Mouse (Mus musculus): ENCODE results near the gene Sv2b. TPM values are rescaled to one million over a fixed set of nuclear protein-coding genes. Genes with fewer than 3 reads are reported as not detected.

Gene Sv2b
- polyA plus RNA-seq, 1 experiment from 2014 or later, result 1.3 TPM

Other genes starting within 250 kb of the Sv2b start
- 48.5 and 51.4 TPM in 2 replicates for gene Akap13, start 146.3 kb upstream of the Sv2b start, polyA plus RNA-seq (2016; fragmentation: Nextera tagmentation; extraction: Ambion mirVana)